Mouse (Mus musculus) adrenal gland, postnatal 10 days (tissue): ENCODE data around the gene Setd1a. TPM values are rescaled to one million over a fixed set of nuclear protein-coding genes. Genes with fewer than 3 reads are reported as not detected.
"Not testable (repeated sequence)": the region's sequence is repeated elsewhere in the genome, so short reads cannot be mapped to it uniquely, and the experiment has no call there.

Source experiments
- DNase-seq: peaks from one replicate; pipeline ENCODE4 v3.0.0; 2021; ENCODE audit warnings: mixed read lengths
- long read RNA-seq, 2 experiments: library from polyadenylated mRNA; stranded (forward); transcript quantifications; one replicate each; pipeline ENCODE4 v2.0.0; 2021
- total RNA-seq, 2 experiments: library from RNA; stranded (reverse); gene quantifications; 2 replicates each; pipeline ENCODE4 v1.2.3; 2021

Gene Setd1a
- 10 to 100 TPM; 35.9 to 46.6 TPM for total RNA-seq
- long read RNA-seq, experiment 1, partial matches to known transcripts: 4 of 5 reads
- long read RNA-seq, experiment 1, other reads (novel, unspliced or antisense): 1 of 5 reads
- long read RNA-seq, experiment 2, partial matches to known transcripts: 4 of 5 reads
- long read RNA-seq, experiment 2, other reads (novel, unspliced or antisense): 1 of 5 reads

GRCm38 (mm10) chr7:127776426-127776825 is at the start of gene Setd1a:
TSS of gene Setd1a (plus strand) at chr7:127776670.
- DNase-seq: peak; percentile 94

- no peak for DNase-seq
Observed at GRCm38 (mm10) chr7:127727898-127728297, 48.6 kb upstream of the Setd1a start.

GRCm38 (mm10) chr7:127730170-127730569 is 46.3 kb upstream of the Setd1a start:
- DNase-seq: no peak

GRCm38 (mm10) chr7:127732066-127732465 is 44.4 kb upstream of the Setd1a start, which contains the start of gene Ctf2:
TSS of gene Ctf2 (minus strand) at chr7:127732166.
- DNase-seq: not testable (repeated sequence)

- DNase-seq: peak; percentile 86
Observed at GRCm38 (mm10) chr7:127744366-127745045, 32.0 kb upstream of the Setd1a start, which contains the start of gene Fbxl19. TSS of gene Fbxl19 (plus strand) at chr7:127744543.

GRCm38 (mm10) chr7:127745251-127745651 is 31.2 kb upstream of the Setd1a start:
- DNase-seq: peak; percentile 91

GRCm38 (mm10) chr7:127745652-127746493 is 30.6 kb upstream of the Setd1a start:
- DNase-seq: peak; percentile 94

GRCm38 (mm10) chr7:127746494-127747491 is 29.7 kb upstream of the Setd1a start:
- peak; percentile 53 for DNase-seq

- DNase-seq: no peak
Observed at GRCm38 (mm10) chr7:127747559-127748234, 28.8 kb upstream of the Setd1a start.

- DNase-seq: no peak
Observed at GRCm38 (mm10) chr7:127748235-127748560, 28.3 kb upstream of the Setd1a start.

GRCm38 (mm10) chr7:127750131-127751127 is 26.0 kb upstream of the Setd1a start:
- no peak for DNase-seq

- no peak for DNase-seq
Observed at GRCm38 (mm10) chr7:127751619-127752018, 24.9 kb upstream of the Setd1a start.

GRCm38 (mm10) chr7:127752069-127752468 is 24.4 kb upstream of the Setd1a start:
- no peak for DNase-seq

GRCm38 (mm10) chr7:127753158-127753557 is 23.3 kb upstream of the Setd1a start:
- DNase-seq: no peak

GRCm38 (mm10) chr7:127753741-127754140 is 22.7 kb upstream of the Setd1a start:
- no peak for DNase-seq

GRCm38 (mm10) chr7:127759716-127760115 is 16.8 kb upstream of the Setd1a start:
- DNase-seq: no peak

- DNase-seq: no peak
Observed at GRCm38 (mm10) chr7:127760478-127760877, 16.0 kb upstream of the Setd1a start.

GRCm38 (mm10) chr7:127761026-127761425 is 15.4 kb upstream of the Setd1a start:
- peak; percentile 84 for DNase-seq

GRCm38 (mm10) chr7:127763642-127764041 is 12.8 kb upstream of the Setd1a start:
- DNase-seq: no peak

GRCm38 (mm10) chr7:127765756-127766155 is 10.7 kb upstream of the Setd1a start:
- peak; percentile 49 for DNase-seq
